Mouse (Mus musculus) spleen, postnatal 36 days (tissue): ENCODE data around the gene Serpinb6c.
"Not testable (repeated sequence)": the region's sequence is repeated elsewhere in the genome, so short reads cannot be mapped to it uniquely, and the experiment has no call there.

ENCODE experiments used
- DNase-seq, 2 experiments: peaks; one replicate each; pipeline ENCODE4 v3.0.0; 2022; ENCODE audit warnings: low spot score in 2 of 2, mixed read lengths in 1 of 2

Serpinb6c gene

DNA sequence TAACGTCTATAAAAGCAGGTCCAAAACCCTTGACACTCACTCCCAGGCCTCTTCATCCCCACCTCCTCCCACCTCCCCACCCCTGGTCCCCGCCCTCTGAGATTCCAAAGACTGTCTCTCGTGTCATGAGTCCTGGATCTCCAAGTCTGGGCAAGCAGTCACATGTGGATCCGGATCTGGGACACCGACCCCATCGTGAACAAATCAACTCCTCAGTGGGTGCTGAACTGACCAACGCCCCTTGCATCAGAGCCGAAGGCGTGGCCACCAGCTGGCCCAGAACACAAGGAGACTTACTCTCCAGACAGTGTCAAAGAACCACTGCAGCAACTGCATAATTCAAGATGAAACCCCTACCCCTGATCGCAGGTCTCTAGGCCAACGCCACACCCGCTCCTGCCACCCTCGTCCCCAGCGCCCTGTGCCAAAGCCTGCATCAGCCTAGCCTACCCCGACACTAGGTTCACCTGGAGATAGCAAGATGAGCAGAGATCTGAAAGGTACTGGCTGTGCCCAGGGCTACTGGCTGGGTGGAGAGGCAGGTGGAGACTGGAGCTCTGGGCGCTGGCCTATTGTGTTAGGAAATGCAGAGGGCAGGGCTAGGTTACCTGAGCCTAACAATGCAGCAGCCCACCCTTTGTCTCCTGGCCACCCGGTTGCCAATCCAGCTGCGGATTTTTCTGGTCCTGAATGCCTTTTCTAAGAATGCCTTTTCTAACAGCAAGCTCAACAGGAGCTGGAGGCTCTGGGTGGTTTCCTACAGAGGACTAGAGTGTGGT lies at the start of gene Serpinb6c:
Gene Serpinb6c (minus strand): TSS at position 533 of the 779 bp plus-strand sequence.
- DNase-seq: no peak

DNA sequence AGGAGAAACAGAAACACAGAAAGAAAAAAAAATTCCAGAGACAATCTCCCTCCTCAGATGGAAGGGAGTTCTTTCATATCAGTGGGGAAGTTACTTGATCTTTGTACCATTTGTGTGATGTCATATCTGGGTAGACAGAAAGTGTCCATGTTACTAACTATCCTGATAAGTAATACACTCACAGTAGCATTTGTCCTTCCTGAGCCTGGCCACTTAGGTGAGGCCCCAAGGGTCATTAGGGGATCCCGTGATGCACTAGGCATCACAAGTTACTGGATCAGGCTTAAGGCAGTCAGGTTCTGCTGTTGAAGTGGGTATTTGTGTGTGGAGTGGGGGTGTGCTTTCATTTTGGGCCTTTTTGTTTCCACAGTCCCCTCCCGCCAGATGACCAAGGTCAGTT lies 47.4 kb upstream of the Serpinb6c start:
- DNase-seq: no peak

GRCm38 (mm10) chr13:33952075-33952449 lies 46.6 kb upstream of the Serpinb6c start:
- DNase-seq: no peak

DNA sequence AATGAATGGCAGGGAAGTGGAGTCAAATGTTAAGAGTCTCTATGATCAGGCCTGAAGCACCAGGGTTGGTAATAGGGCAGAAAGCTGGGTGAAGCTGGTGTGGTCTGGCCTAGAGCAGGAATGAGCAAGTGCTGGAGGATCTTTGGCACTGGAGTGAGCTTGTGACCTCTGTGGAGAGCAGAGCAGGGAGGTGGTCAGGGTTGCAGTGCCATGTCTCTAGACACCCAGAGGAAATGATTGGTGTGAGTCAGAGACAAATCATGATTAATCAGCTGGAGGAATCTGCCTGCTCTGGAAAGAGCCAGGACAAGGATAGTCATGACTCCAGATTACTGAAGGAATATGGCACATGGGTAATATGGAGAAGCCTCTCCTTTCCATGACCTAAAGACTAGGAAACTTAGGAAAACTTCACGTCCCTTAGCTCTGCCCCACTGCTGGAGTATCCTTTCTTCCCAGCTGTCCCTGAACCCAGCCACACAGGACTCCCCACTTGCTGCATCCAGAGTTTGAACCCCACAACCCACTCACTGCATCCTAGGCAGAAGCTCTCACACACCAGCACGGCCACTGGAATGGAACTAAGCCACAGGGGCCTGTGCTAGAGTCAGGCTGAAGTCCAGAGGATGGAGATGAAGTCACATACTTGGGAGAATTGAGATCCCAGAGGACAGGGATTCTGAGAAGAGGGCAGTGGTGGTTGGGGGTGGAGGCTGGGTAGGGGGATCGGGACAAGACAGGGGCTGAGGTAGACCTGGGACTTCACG lies 46.0 kb upstream of the Serpinb6c start:
- DNase-seq: no peak

DNA sequence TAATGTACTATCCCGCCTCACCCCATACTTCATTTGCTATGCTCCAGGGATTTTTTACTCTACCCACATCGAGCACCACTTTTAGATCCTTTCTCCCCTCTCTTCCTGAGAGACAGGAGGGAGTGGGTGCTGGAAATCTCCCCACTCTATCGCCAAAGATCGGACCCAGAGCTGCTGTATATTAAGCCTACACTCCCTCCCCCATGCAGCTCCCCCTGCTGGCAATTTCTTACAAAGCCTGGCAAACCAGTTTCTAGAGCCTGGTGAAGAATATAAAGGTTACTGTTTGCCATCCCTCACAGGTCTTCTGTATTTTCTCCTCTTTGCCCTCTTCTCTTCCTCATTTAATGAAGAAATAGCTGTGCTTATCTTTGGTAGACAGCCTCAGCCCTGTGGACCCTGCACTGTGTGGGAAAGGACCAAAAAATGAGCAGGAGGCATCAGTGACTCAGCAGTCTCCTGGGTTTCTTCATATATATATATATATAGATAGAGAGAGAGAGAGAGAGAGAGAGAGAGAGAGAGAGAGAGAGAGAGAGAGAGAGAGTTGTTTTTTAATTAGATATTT lies 36.8 kb upstream of the Serpinb6c start:
- DNase-seq: no peak

- no peak for DNase-seq
Measured at GRCm38 (mm10) chr13:33941288-33941808, 35.8 kb upstream of the Serpinb6c start.

DNA sequence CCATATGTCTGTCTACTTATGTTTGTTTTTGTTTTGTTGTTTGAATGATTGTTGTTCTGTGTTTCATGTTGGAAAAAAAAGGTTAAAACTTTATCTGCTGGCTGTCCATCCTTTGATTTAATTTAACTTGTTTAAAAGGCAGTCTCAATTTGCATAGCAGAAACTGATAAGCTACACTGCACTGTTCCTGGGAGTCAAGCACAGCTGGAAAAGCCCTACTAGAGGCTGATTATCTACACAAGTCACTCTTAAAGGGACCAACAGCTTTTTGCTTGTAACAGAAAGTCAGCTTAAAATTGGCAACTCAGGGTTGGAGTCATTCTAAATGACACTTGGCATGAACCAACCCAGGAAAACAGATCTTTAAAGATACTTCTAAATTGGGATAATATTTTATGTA lies 32.1 kb upstream of the Serpinb6c start:
- DNase-seq: not testable (repeated sequence)

DNA sequence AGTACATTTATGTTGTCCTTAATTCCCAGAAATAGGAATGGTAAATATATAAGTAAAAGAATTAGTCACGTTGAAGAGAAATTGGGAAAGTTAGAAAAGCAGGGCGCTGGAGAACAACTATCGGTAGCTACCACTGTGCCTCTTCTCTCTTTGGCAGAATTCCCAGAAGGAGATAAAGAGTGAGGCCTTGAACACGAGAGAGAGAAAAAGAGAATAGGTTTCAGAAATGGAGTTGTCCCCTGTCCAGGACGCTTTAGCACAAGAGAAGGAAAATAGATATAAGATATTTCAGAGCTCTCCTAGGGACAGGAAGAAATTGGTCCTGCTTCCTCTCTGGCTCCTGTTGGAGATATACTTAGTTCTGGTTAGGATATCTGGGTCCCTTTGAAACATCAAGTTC lies 31.6 kb upstream of the Serpinb6c start:
- no peak for DNase-seq

DNA sequence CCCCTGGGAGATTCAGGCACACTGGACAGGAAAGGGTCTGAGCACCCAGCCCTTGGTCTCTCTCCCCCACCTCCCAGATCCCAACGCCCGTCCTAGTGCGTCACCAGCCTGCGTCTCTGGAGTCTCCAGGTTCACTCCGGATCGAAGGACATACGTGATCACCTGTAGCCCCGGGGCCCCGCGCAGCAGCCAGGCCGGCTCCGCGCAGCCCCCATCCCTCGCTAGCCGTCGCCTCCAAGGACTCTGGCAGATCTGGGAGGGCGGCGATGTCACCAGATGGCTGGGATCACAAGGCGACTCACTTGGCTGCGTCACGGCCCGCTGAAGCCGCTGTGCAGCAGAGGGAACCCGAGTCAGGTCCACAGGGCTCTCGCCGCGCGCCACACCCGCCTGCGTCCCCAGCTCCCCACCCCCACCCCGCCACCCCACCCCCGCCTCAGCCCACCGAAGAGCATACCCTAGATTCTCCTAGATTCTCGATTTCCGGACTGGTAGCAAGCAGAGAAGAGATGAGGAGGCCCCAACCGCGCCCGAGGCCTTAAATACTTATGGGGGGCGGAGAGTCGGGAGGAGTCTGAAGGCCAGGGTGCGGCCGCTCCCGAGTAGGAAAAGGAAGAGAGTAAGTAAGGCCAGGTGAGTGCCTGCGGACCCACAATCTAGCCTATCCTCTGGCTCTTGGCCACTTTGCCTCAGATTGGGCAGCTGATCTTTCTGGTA lies 30.1 kb upstream of the Serpinb6c start:
- DNase-seq: peak in 1 of 2 experiments; percentile 6

DNA sequence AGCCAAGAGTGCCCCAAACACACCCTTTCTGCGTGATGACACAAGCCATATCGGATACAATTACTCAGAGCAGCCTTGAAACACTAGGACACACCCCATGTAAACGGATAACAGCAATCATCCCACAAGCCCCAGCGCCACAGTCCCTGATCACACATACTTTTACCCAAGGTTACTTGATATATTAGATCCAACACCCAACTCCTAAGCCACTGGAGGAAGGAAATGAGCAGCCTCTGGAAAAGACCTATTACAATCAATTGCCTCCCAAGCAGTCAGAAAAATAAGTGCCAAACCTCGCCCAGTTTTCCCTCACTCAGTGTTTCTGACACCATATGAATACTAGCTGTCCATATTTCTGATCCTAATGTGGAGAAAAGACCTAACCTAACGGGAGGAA lies 29.2 kb upstream of the Serpinb6c start:
- DNase-seq: no peak

GRCm38 (mm10) chr13:33930912-33931311 lies 25.4 kb upstream of the Serpinb6c start:
- DNase-seq: no peak

DNA sequence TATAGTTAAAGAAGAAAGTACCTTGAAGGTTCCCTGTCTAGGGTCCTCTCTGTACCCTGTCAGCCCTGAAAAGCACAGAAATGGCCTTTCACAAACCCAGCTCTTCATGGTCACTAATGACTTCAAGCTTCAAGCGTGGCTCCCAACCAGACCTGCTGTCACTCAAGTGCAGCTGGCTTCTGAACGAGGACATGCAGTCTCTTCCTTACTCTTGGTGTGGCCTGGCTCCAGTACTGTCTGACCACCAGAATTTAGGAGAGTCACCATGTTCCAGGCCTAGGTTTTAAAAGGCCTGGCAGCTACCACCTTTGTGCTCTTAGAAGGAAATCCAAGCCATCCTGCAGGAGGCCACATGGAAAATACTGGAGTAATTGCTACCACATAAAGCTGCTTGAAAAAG lies 24.8 kb upstream of the Serpinb6c start:
- DNase-seq: no peak

GRCm38 (mm10) chr13:33921699-33922098 lies 16.2 kb upstream of the Serpinb6c start:
- DNase-seq: no peak

GRCm38 (mm10) chr13:33921041-33921440 lies 15.5 kb upstream of the Serpinb6c start:
- no peak for DNase-seq

DNA sequence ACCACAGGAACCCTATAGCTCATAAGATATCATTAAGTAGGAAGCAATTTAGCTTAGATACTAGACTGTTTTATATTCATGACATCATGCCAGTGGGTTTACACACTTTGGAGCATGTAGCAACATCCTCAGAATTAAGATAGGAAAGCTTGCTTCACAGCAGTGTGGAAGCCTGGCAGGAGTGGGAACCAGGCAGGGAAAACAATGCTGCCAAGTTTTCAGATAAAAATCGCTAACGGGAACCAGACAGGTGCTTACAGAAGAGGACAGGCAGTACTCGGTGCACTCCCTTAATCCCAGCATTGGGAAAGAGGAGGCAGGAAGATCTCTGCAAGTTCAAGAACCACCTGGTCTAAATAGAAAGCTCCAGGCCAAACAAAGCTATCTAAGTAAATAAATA lies 1.3 kb upstream of the Serpinb6c start:
- DNase-seq: no peak

- DNase-seq: no peak
Measured at GRCm38 (mm10) chr13:33903290-33903689, 2.2 kb downstream of the Serpinb6c start.

- DNase-seq: no peak
Measured at GRCm38 (mm10) chr13:33894207-33894606, 11.3 kb downstream of the Serpinb6c start.

GRCm38 (mm10) chr13:33843308-33843707 lies 62.2 kb downstream of the Serpinb6c start, which contains the start of gene Serpinb6e:
Serpinb6e (minus strand) TSS chr13:33843408.
- no peak for DNase-seq

GRCm38 (mm10) chr13:33830751-33831150 lies 74.8 kb downstream of the Serpinb6c start:
- DNase-seq: no peak
